9 mouse cellular contexts compared by ENCODE assay signal in genomic region chr3:108510716-108511483, GRCm38 (mm10). TPM values are rescaled to one million over a fixed set of nuclear protein-coding genes. Genes with fewer than 3 reads are reported as not detected.
A peak's percentile ranks its signal among the peaks of the same experiment; 100 is the strongest.
DNase-seq lines count a peak whose midpoint lies in the region; ATAC-seq lines count a peak whose summit lies in the region.
"Had no signal": no experiment of that assay in that cellular context is flagged by ENCODE, and none has a peak within 500 bp of the region (broad histone marks: within the 10 kb centered on the region; RNA-seq: fewer than 3 reads in every experiment).

No protein-coding gene starts in this region.

- H3K27me3 ChIP-seq in hindbrain, embryonic 13.5 days, result no peaks in the 10 kb centered on the region
- H3K27me3 ChIP-seq in limb, embryonic 15.5 days, result no peaks in the 10 kb centered on the region
- H3K27me3 ChIP-seq: lung, embryonic 15.5 days had no signal

- 12% methylated on average over 9 of the region's 9 CpGs for WGBS in hindbrain, embryonic 13.5 days
- 10% methylated on average over 9 of the region's 9 CpGs for WGBS in limb, embryonic 15.5 days

- H3K9me3 ChIP-seq in hindbrain, embryonic 13.5 days, result no peaks in the 10 kb centered on the region
- H3K9me3 ChIP-seq in limb, embryonic 15.5 days, result no peaks in the 10 kb centered on the region
- H3K9me3 ChIP-seq: lung, embryonic 15.5 days had no signal

- peaks cover 26% of the 10 kb centered on the region for H3K4me1 ChIP-seq in hindbrain, embryonic 13.5 days (replicated peaks)
- H3K4me1 ChIP-seq in limb, embryonic 15.5 days, result peaks cover 15% of the 10 kb centered on the region

- 0 out of 2 replicates have a peak, but pooled peaks have one; percentile 11 for ATAC-seq in frontal cortex, adult (ENCODE audit: low TSS enrichment)
- peak; percentile 65 for ATAC-seq in hindbrain, embryonic 13.5 days (ENCODE audit: low FRiP score)
- no peak for ATAC-seq in limb, embryonic 15.5 days (ENCODE audit: insufficient number of reproducible peaks, low FRiP score, low TSS enrichment, low read depth)

- no peak overlapping the region for H3K4me3 ChIP-seq in hindbrain, embryonic 13.5 days
- no peak overlapping the region for H3K4me3 ChIP-seq in limb, embryonic 15.5 days
- H3K4me3 ChIP-seq: lung, embryonic 15.5 days had no signal

- H3K27ac ChIP-seq in hindbrain, embryonic 13.5 days, result peak overlapping the region; percentile 77
- H3K27ac ChIP-seq in limb, embryonic 15.5 days, result no peak overlapping the region
- H3K27ac ChIP-seq: lung, embryonic 15.5 days had no signal

- H3K36me3 ChIP-seq in hindbrain, embryonic 13.5 days, result no peaks in the 10 kb centered on the region
- no peaks in the 10 kb centered on the region for H3K36me3 ChIP-seq in limb, embryonic 15.5 days
- H3K36me3 ChIP-seq: lung, embryonic 15.5 days had no signal

- DNase-seq in frontal cortex, postnatal 25 days (ENCODE audit: low spot score in 2 of 2), result no peak
- peak; percentile 46 for DNase-seq in ZHBTc4 (ENCODE audit: low read depth, low spot score)
- DNase-seq in B cell, adult 2 months, result no peak
- no peak for DNase-seq in lung, adult 18-20 months
- no peak for DNase-seq in liver

- H3K9ac ChIP-seq in hindbrain, embryonic 13.5 days, result no peak overlapping the region
- H3K9ac ChIP-seq in limb, embryonic 15.5 days, result no peak overlapping the region
- H3K9ac ChIP-seq: lung, embryonic 15.5 days had no signal

- H3K4me2 ChIP-seq in hindbrain, embryonic 13.5 days, result no peak overlapping the region
- H3K4me2 ChIP-seq in limb, embryonic 15.5 days, result 0 out of 2 replicates have a peak overlapping the region, but pooled peaks have one; percentile 24
- H3K4me2 ChIP-seq: lung, embryonic 15.5 days had no signal

RNA-seq across cellular contexts. Expression of gene 1700013F07Rik, which starts 23.1 kb away (rescaled TPM):
- polyA plus RNA-seq in hindbrain, embryonic 13.5 days (2015; fragmentation: Nextera tagmentation; extraction: Ambion mirVana), result 0.74 and 2.9 TPM in 2 replicates
- polyA plus RNA-seq in limb, embryonic 15.5 days (2015; fragmentation: Nextera tagmentation; extraction: Ambion mirVana), result 0.26 TPM in 1 of 2 replicates, not detected in the other

RNA-seq across cellular contexts. Expression of gene 5330417C22Rik, which starts 25.4 kb away (rescaled TPM):
- polyA plus RNA-seq in hindbrain, embryonic 13.5 days (2015; fragmentation: Nextera tagmentation; extraction: Ambion mirVana), result 9.8 and 10.0 TPM in 2 replicates
- polyA plus RNA-seq in limb, embryonic 15.5 days (2015; fragmentation: Nextera tagmentation; extraction: Ambion mirVana), result 0.63 and 0.77 TPM in 2 replicates

RNA-seq across cellular contexts. Expression of gene Tmem167b, which starts 51.4 kb away (rescaled TPM):
- polyA plus RNA-seq in hindbrain, embryonic 13.5 days (2015; fragmentation: Nextera tagmentation; extraction: Ambion mirVana), result 58.8 and 60.6 TPM in 2 replicates
- polyA plus RNA-seq in limb, embryonic 15.5 days (2015; fragmentation: Nextera tagmentation; extraction: Ambion mirVana), result 52.2 and 53.4 TPM in 2 replicates
